Mouse (Mus musculus): ENCODE measurements around the gene Larp4. TPM values are rescaled to one million over a fixed set of nuclear protein-coding genes. Genes with fewer than 3 reads are reported as not detected.
A peak's percentile ranks its signal among the peaks of the same experiment; 100 is the strongest.
"Not testable (repeated sequence)": the region's sequence is repeated elsewhere in the genome, so short reads cannot be mapped to it uniquely, and the experiment has no call there.

Larp4 gene
- total RNA-seq (2021), result 10 to 100 TPM; 44.9 to 57.4 TPM
- long read RNA-seq, experiment 1, full-length matches to known transcripts, result 5 of 17 reads
- long read RNA-seq, experiment 1, partial matches to known transcripts, result 2 of 17 reads
- long read RNA-seq, experiment 1, other reads (novel, unspliced or antisense), result 10 of 17 reads
- long read RNA-seq, experiment 2, full-length matches to known transcripts, result 4 of 20 reads
- long read RNA-seq, experiment 2, partial matches to known transcripts, result 2 of 20 reads
- long read RNA-seq, experiment 2, other reads (novel, unspliced or antisense), result 14 of 20 reads

DNA sequence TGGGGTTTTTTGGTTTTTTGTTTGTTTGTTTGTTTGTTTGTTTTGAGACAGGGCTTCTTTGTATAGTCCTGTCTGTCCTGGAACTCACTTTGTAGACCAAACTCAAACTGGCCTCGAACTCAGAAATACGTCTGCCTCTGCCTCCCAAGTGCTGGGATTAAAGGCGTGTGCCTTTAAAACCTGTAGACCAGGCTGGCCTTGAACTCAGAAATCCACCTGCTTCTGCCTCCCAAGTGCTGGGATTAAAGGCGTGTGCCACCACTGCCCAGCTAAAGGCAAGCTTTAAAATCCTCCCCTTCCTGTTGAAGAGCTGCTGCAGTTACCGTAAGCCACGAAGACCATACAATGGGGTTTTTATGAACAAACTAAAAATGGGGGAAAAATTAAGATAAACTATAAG is at the start of gene Larp4:
Gene Larp4, plus strand, starts transcription at position 301 of the 400 bp plus-strand sequence.
- DNase-seq (ENCODE audit: low spot score in 2 of 2), result not testable (repeated sequence)

DNA sequence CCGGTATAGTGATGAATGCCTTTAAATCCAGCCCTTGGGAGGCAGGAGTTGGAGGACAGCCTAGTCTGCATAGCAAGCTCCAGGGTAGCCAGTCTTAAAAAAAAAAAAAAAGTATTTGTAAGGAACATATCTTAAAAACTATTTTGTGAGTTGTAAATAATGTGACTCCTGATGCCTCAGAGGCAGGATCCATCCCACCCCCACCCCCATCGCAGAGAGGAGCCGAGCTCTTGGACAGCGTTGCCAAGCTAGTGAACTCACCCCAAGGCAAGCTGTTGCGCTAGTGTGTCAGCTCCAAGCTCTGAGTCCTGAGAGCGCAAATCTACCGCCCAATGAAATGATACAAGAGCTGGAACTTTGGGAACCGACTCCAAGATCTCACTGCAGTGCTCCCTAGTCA is 38.6 kb upstream of the Larp4 start:
- DNase-seq (ENCODE audit: low spot score in 2 of 2), result peak in 1 of 2 experiments; percentile 20

DNA sequence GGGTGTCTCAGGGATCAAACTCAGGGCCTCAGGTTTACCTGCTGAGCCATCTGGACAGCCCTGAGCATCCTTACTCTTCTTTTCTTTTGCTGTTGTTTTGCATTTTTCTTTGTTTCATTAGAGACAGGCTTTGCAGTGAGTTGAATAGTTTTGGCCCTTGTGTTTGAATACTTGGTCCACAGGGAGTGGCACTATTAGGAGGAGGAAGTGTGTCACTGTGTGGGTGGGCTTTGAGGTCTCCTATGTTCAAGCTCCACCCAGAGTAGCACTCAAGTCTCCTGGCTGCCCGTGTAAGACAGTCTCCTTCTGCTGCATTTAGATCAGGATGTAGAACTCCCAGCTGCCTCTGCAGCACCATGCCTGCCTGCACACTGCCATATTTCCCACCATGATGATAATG is 35.4 kb upstream of the Larp4 start:
- no peak for DNase-seq (ENCODE audit: low spot score in 2 of 2)

DNA sequence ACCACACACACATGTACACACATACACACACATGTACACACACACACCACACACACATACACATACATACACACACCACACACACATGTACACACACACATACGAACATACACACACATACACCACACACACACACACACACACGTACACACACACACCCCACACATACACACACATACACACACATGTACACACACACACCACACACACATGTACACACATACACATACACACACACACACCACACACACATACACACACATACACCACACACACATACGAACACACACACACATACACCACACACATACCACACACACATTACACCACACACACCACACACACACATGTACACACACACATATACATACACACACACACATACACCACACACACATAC is 33.2 kb upstream of the Larp4 start:
- no peak for DNase-seq (ENCODE audit: low spot score in 2 of 2)

DNA sequence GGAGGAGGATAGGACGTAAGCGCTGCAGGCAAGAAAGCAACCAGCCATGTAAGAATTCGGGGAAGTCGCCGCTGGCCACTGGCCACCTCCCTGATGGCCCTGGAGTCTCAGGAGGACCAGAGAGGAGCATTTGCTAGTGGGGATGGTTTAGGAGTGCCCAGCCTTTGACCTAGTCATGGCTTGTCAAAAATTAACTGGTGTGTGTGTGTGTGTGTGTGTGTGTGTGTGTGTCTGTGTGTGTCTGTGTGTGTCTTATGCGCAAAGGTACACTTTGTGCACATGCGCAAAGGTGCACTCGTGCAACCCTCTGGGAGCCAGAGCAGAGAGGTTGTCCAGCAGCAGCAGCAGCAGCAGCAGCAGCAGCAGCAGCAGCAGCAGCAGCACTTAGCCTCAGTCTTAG is 32.0 kb upstream of the Larp4 start:
- DNase-seq (ENCODE audit: low spot score in 2 of 2), result no peak

DNA sequence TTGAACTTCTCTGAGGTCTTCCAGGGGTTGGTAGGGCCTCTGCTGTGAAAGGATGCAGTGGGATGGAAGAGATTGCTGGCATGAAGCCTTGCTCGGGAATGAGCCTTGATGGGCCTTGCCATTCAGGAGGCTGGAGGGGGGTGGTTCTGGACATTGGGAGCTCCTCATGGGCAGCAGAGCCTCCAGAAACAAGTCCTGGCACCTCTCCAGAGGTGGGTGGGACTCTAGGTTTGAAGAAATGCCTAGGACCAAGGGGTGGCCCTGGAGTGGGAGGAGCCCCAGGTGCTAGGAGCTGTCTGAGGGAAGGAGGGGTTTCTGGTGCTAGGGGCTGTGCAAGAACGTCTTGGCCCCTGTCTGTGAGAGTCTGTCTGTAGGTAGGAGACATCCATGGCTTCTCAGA is 29.4 kb upstream of the Larp4 start:
- DNase-seq (ENCODE audit: low spot score in 2 of 2), result no peak

DNA sequence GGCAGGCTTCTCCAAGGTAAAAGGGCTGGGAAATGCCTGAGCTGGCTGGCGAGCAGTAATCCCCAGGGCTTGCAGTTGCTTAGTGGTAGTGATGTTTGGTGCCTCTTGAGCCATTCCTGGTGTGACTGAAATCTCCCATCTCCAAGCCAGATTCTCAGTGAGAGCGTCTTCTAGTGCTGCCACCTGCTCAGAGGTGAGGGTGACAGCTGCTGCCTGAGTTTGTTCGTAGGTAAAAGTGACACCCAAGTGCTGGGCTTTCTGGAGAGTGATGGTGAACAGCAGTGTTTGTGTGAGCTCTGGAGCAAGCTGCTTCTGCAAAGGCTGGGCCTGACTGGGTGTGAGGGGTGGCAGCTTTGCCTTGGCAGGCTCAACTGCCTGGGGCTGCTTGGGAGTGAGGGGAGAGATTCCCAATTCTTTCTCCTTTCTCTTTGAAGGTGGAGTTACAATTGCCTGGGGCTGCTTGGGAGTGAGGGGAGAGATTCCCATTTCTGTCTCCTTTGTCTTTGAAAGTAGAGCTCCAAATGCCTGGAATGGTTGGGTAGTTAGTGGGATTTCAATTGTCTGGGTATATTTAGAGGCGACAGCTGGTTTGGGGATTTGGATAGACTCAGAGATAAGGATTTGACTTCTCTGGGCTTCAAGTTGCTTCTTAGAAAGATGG is 28.8 kb upstream of the Larp4 start:
- DNase-seq (ENCODE audit: low spot score in 2 of 2), result no peak

DNA sequence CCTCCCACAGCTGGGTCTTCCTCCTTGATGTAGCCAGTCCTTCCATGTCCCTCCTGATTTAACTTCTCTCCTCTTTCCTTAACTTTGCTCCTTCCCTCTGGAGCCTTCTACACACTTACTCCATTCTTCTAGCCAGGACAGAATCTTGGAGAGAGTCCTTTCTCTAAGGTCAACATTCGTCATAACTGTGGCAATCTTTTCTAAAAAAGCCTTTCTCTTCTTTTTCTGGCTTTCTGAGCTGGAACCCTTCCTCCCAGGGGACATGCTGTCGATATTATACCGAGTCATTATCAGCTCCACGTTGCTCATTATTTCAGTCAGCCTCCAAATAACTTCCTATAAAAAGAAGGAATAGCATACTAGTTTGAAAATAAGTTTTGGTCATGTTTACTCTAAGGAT is 14.5 kb upstream of the Larp4 start:
- no peak for DNase-seq (ENCODE audit: low spot score in 2 of 2)

DNA sequence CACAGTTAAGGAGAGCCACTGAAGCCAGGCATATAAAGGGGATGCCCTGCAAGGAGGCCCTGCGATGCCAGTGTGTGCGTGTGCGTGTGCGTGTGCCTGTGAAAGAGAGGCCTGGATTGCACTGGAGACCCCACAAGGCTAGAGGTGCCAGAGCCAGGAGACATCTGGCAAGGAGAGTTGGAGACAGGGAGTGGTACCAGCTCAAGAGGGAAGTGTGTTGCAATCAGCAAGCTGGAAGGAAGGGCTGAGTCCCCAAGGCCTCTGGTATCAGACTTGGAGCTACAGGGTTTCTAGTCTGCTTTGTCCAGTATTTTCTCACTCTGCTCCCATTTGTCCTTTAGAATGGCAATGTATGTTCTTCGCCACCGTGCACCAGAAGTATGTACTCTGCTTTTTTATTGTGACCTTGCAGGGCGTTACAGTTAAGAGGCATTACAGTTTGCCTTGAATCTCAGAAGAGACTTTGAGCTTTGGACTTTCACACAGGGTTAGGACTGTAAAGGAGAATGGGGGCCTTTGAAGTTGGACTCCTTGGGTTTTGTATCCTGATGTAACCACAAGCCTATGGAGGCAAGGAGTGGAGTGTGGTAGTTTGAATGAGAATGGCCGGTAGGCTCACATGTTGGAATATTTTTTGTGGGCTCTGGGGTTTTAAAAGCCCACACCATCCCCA is 4.6 kb upstream of the Larp4 start:
- no peak for DNase-seq (ENCODE audit: low spot score in 2 of 2)

DNA sequence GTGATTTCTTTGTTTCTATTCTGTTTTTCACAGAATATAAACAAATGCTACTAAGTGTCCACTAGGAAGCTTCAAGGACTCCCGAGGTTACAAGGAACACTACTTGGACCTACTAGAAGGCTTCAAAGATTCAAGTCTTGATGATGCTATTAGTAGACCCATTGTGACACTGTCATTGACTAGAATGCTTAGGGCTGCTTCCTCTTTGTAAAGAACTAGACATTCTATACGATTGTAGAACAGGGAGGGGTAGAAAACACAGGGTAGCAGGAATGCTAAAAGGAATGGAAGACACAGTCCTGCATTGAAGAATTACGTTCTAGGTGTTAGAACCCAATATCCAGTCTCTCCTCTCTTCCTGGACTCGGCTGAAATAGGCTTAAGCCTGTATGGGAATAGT is 2.9 kb upstream of the Larp4 start, which contains the start of gene Fam186a:
Gene Fam186a, minus strand, starts transcription at position 101 of the 400 bp plus-strand sequence.
- DNase-seq (ENCODE audit: low spot score in 2 of 2), result no peak

DNA sequence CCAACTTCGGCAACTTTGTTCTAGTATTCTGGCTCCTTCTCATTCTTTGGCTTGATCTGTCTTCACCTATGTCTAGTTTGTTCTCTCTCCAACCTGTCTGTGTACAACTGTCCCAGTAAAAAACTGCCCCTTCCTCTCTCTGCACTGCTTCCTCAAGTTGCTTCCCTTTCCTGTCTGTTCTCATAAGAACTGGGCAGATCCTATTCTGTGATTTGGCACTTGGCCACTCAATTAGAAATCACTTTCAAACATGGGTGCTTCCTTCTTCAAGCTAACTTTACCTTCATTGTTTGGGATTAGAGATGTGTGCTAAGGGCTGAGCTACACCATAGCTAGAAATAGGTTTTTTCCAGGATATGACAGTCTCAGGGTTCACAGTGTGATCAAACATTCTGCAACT is 741 bp downstream of the Larp4 start:
- no peak for DNase-seq (ENCODE audit: low spot score in 2 of 2)

DNA sequence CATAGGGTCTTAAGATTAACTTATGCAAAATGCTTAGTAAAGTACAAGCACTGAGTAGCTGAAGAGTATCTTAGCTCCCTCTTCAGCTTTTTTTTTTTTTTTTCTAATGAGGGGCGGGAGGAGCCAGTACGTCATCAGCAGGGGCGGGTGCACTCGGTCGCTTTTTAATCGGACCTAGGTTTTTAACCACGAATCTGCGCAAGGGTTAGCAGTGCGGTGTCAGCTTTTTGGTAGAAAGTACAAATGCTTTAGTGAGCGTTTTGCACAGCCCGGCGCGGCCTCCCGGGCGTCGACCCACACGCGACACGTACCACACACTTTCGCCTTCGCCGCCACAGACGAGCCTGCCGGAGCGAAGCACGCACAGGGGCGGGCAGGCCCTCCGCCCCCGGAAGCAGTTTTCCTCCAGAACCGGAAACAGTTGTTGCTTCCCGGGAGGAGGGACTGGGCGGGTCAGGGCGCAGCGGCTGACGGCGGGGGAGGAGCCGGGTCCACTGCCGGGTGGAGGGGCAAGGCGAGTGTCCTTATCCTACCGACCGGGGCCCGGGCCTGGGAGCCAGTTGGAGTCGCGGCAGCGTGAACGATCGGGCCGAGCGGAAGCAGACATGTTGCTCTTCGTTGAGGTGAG is 2.6 kb downstream of the Larp4 start:
- DNase-seq (ENCODE audit: low spot score in 2 of 2), result peak; percentile 94 to 97

DNA sequence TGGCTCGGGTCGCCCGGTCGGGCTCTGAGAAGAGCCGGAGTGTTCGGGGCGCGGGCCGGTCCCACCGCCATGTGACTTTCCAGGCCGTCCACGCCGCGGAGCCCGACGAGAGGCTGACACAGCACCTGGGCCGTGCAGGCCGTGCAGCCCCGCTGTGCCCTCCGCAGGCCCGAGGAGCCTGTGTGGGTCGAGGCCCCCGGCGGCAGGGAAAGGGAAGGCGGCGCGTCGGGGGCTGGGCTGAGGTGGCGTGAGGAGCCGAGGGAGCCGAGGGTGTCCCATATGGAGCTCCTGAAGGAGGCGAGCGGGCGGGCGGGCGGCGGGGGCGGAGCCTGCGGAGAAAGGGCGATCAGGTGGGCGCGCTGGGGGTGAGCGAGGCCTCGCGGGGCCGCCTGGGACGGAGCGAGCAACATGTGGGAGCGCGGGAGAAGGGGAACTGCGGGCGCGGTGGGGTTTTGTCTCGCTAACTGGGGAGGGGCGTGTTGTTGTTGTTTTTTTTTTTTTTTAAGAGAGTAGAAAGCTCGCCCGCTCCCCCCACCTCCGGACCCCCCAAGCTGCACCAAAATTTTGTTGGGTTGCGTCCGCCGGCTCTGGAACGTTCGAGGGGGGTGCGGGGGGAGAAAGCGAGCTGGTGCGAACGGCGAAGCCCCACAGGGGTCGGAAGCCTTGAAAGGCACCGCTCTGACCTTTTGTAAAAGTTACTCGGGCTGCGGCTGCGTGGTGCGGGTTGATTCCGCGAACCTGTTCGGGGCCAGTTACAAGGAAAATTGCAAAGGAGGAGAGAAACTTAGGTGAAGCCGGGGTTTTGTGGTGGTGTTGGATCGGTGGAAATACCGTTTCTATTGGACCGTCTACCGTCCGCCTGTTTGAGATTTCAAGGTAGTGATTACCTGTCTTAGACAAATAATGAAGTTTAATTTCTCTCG is 3.4 kb downstream of the Larp4 start:
- DNase-seq (ENCODE audit: low spot score in 2 of 2), result peak; percentile 28 to 41

DNA sequence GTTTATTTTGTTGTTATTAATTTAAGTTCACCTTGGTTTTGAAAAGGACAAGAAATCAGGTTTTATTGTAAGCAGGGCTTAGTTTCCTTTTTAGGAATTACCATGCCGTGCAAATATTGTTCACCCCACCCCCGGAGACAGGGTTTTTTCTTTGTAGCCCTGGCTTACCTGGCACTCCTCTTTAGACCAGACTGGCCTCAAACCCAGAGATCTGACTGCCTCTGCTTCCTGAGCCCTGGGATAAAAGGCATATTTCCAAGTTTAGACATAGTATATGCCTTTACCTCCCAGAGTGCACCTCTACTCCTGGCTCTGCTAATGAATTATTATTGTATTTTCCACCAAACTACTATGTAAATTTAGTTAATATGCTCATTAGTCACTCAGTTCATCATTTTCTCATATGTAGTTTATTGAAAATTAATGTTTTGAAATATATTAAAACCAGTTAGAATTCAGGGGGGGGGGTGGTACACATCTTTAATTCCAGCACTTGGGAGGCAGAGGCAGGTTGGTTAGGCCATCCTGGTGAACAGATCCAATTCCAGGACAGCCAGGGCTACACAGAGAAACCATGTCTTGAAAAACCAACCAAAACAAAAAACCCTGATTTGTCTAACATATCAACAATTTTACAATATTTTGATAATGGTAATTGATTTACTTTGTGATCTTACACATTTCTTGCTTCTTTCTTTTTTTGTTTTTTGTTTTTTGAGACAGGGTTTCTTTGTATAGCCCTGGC is 4.8 kb downstream of the Larp4 start:
- DNase-seq (ENCODE audit: low spot score in 2 of 2), result no peak

DNA sequence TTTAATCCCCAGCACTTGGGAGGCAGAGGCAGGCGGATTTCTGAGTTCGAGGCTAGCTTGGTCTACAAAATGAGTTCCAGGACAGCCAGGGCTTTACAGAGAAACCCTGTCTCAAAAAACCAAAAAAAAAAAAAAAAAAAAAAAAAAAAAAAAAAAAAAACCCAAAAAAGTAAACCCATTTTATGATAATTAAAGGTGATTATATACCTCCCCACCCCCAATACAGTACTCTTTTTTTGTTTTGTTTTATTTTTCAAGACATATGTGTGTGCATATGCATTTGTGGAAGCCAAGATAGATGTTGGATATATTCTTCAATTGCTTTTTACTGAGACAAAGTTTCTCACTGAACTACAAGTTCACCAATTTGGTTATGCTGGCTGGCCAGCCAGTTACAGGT is 6.3 kb downstream of the Larp4 start:
- DNase-seq (ENCODE audit: low spot score in 2 of 2), result not testable (repeated sequence)

DNA sequence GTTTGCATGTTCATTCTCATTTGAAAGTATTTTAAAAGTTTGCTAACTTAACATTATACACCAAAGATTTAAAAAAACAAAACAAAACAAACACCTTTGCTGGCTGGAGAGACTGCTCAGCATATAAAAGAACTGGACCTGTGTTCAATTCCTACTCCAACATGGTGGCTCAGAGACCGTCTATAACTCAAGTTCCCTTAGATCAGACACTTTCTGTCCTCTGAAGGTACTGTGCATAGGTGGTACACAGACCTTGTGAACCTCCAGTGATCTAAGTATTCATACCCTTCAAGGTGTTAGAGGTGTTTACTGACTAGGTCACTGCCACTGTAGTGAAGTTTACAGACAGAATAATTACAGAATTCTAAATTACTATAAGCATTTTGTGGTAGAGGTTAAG is 9.4 kb downstream of the Larp4 start:
- no peak for DNase-seq (ENCODE audit: low spot score in 2 of 2)

DNA sequence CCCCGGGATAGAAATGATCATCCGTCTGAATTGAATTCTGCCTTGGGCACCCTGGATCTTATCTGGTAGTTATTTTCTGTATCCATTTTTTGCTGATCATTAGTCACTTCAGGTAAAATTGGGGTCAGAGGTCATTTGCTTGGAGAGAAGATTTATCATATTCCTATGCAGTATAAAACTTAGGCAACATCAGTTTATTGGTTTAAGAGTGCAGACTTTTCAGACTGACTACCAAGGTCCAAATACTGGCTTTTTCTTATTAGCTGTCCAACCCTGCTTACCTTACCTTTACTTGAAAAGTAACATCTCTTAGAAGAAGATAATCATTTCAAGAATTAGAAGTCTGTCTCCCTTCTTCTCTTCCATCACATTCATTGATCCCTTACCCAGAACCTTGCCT is 9.8 kb downstream of the Larp4 start:
- DNase-seq (ENCODE audit: low spot score in 2 of 2), result no peak

DNA sequence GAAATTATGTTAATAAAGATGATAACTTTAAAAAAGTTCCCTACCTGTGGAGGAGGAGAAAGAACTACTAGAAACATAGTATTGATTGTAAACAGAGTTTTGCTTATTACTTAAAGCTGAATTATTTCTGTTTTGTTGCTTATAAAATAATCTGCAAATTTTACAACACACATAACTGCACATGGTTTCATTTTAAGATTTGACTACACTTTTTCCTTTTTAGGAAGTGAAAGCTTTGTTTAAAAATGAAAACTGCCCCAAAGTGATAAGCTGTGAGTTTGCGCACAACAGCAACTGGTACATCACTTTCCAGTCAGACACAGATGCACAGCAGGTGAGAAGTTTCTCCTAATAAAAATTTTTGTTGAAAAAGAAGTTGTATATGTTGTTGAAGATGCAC is 23.2 kb downstream of the Larp4 start:
- DNase-seq (ENCODE audit: low spot score in 2 of 2), result no peak

DNA sequence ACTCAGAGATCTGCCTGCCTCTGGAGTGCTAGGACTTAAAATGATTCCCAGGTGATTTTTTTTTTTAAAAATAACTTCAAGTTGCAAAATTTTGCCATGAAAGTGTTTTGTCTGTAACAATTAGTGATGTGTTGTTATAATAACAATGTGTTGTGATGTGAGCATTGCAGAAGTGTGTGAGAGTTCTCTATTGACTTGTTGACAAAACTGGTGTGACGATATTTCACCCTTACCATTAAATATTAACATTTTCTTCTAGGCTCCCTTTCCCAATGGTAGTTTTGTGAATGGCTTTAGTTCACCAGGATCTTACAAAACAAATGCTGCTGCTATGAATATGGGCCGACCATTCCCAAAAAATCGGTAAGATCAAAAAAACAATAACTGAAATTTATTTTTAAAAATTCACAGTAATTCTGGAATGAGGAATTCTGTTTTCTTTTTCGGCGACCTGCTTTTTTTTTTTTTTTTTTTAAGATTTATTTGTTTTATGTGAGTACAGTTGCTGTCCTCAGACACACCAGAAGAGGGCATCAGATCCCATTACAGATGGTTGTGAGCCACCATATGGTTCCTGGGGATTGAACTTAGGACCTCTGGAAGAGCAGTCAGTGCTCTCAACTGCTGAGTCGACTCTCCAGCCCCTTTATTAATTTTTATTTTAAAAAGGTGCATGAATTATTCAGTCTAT is 27.4 kb downstream of the Larp4 start:
- no peak for DNase-seq (ENCODE audit: low spot score in 2 of 2)

DNA sequence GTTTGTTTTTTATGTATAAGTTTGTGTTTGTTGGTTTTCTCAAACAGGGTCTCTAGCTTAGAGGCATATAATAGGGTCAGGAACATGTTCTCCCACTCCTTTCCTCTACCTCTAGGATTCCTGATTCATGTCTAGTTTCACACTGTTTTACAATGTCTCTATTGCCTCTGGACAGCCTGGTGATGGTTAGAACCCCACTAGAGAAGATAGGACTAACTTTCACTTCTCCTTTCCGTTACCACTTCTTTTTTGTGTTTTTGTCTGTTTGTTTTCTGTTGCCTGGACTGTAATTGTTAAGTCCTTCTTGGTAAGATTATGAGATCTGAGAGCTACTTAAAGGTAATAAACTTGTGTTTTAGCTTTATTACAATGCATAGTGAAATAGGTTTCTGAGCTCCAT is 29.5 kb downstream of the Larp4 start:
- DNase-seq (ENCODE audit: low spot score in 2 of 2), result no peak

Data from gastrocnemius, postnatal 4 days (tissue).